Mouse (Mus musculus): Measurements from ENCODE around the gene Tmem106c.

GRCm38 (mm10) chr15:97929259-97929824 is 34.7 kb upstream of the Tmem106c start:
- no peak for TF ChIP-seq GATA1 (IDR thresholded peaks at IDR 0.05; ENCODE audit: low read length)
- no peak for TF ChIP-seq TAL1 (IDR thresholded peaks at IDR 0.05; ENCODE audit: low read length)

Measured in erythroblast, embryonic 14.5 days (primary cell).